Mouse (Mus musculus): ENCODE measurements around the gene Ak3.

Ak3 gene

DNA sequence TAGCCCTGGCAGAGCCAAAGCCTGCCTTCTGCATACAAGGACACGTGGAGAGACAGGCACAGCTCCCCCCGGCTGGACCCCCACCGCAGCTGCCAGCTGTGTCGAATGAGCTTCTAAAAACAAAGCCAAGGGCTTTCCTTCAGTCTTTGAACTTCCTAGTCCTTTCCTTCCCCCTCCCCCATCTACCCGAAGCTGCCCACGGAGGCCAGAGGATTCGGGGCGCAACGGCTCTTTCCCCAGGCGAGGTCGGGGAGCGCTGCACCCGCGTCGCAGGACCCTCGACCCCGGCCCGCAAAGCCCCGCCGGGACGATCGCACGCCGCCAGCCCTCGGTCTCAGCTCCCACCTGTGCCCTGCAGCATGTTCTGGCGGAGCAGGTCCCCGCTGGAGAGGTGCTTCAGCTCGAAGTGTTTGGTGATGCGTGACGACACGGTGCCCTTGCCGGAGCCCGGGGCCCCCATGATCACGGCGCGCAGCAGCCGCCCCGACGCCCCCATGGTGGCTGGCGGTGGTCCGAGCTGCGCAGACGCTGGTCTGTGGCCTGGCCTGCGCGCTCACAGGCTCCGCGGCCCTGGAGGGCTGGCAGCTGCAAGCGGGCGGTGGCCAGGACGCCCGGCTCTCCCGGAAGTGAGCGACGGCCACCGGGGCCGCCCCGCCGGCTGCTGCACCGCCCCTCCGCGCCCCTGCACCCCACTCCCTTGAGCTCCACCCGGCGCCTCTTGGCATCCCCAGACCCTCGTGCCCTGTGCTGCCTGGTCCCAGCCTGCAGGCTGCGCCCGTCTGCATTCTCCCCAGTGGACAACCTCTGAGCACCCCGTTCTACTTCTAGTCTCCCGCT, at the start of gene Ak3:
TSS of gene Ak3 (minus strand) at position 628 of the 837 bp plus-strand sequence.
- DNase-seq (ENCODE audit: low read depth), result peak; percentile 44

DNA sequence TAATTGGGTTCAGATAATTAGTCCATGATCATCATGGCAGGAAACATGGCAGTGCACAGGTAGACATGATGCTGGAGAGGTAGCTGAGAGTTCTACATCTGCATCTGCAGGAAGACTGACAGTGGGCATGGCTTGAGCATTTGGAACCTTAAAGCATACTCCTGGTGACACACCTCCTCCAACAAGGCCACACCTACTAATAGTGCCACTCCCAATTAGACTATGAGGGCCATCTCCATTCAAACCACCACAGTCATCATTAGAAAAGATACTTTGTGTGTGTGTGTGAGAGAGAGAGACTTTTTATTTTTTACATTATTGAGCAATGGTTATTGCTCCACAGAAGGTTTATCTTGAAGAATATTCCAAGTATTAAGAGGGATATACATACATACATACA, 44.4 kb upstream of the Ak3 start:
- DNase-seq (ENCODE audit: low read depth), result no peak

DNA sequence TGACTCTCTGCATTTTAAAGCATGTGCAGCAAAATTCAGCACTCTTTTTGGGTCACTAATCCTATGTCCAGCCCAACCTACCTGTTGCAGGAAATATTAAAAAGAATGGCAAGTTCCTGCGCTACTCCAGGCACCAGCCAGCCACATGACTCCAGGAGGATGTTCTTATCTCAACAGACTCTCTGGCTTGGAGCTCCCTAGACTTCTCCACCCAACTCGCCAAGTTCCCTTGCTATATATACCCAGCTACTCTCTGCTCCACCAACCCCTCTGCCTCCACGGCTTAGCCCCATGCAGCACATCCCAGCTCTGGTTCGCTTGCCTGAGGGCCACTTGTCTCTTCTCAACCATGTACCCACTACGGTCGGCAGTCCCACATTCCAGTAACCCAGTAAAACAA, 40.9 kb upstream of the Ak3 start:
- no peak for DNase-seq (ENCODE audit: low read depth)

DNA sequence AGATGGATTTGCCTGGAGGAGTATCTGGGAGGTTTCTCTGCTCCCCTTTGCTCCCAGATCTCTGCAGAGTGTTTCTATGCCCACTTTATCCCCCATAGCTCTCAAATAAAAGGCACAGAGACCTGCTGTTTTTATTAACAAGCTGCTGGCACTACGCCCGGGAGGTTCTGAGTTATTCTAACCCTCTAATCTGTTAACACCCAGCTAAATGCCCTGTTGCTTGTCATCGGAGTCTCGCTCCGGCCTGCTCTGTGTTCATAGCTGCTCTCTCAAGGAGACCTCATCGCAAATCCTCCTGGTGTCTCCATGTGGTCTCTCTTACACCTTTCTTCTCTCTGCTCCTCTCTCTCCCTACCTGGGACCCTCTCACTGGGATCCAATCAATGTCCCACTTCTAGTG, 27.0 kb upstream of the Ak3 start:
- DNase-seq (ENCODE audit: low read depth), result no peak

DNA sequence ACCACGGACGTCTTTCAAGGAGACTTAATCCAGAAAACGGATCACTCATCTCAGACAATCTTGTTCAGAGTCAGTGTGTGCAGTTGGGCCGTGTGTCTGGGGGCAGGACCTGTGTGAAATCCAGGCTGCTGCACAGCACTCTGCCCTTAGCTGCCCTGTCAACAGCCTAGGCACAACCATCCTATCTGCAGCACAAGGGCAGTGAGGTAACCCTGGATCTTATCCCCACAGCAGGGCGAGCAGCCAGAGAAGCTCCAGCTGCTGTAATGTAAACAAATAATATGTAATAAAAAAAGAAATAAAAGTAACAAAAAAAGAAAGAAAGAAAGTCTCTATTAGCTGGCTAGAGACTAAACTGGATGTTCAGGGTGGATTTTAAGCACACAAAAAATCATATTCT, 21.4 kb upstream of the Ak3 start:
- no peak for DNase-seq (ENCODE audit: low read depth)

DNA sequence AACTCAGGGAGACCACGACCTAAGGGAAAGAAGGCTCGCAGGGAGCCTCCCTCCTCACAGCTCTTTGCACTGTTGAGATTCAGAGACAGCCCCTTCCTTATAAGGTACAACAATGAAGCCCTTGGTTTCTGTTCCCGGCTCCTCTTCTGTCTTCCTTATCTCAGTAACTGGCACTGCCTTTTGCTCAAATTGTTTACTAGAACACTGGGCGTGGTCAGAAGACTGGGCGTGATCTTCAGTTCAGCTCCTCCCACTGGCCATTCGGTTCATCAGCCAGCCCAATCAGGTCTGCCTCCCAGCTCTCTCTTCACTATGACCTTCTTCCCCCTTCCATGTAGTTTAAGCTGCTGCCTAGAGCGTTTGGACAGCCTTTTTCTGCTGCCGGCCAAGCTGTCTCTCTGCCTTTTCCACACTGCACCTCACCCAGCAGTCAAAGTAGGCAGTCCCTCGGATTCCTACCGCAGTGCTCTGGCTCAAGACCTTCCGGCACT, 19.3 kb upstream of the Ak3 start:
- peak; percentile 96 for DNase-seq (ENCODE audit: low read depth)

DNA sequence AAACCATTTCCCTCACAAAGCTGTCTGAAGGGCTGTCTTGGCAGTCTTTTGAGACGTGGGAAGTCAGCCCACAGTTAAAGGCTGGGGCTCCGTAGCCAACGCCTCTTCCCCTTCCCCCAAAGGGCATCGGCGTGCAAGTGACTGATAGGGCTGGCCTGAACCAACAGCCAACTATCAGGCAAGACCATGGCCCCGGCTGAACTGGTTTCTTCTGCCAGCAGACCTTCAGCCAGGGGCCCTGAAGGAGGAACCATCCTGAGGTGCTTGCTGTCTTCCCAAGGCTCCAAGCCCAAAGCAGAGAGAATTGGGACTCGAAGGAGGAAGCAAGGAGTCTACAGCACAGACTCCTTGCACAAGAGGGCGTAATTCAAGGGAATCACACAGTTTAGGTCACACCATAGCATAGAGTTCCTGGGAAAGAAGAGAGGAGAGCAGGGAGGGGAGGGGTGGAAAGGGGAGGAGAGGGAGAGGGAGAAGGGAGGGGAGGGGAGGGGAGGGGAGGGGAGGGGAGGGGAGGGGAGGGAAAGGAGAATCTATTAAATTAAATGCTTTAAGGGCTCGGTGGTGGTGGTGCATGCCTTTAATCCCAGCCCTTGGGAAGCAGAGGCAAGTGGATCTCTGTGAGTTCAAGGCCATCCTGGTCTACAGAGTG, 16.8 kb upstream of the Ak3 start:
- DNase-seq (ENCODE audit: low read depth), result peak; percentile 88

DNA sequence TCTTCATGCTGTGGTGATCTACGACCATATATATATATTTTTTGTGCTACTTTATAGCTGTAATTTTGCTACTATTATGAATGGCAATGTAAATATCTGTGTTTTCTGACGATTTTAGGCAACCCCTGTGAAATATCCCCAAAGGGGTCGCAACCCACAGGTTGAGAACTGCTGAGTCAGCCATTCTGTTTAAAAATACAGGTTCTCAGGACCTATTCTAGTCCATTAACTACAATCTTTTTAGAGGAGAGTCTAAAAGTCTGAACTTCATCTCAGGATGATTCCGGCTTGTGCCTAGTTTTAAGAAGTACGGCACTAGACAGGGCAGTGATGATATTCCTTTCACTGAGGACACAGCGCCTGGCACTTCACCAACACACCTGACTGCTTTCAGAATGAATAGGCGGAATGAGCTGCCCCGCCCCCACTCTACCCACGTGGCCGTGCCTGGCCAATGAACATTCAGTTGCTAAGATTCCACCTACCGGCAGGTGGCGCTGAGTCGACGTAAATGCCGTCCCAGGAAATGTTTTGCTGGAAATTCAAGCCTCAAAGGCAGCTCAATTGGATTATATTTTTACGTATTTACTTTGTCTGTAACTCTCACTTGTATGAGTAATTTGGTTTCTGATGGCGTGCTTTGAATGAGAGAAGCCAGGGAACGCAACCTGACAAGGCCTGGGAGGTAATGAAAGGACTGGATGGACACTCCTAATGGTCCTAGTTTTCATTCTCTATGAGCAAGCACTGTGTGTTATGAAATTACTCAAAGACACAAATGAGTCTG, 16.0 kb upstream of the Ak3 start:
- peak; percentile 93 for DNase-seq (ENCODE audit: low read depth)

DNA sequence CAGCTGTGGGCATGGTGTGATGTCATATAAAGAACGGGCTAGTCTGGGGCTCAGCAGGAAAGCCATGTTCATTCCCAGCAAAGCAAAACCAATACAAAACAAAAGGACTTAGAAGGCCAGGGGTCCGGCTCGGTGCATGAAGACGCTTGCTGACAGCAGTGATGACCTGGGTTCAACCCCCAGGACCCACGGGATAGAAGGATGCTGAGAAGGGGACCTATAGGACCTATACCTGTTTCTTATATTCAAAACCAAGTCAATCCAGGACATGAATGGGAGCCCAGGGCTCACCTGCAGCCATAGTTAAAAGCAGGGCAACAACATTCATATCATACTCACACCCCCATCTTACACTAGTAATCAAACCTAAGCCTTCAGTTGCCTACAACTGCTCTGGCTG, 15.2 kb upstream of the Ak3 start:
- DNase-seq (ENCODE audit: low read depth), result no peak

DNA sequence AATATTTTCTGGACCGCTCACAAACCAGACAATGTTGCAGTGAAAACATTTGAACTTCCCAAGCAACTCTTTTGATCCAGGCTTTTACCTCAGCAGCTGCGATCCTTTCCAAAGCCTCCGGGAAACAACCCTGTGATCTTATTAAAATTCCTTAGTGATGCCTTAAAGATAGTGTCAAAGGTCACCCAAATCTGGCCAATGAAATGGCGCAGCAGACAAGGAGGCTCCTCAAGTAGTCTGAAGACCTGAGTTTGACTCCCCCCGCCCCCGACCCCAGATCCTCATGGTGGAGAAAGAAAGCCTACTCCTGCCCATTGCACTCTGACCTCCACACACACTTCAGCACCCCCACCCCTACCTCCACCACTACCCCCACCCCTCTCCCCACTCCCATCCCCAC, 12.5 kb upstream of the Ak3 start:
- no peak for DNase-seq (ENCODE audit: low read depth)

DNA sequence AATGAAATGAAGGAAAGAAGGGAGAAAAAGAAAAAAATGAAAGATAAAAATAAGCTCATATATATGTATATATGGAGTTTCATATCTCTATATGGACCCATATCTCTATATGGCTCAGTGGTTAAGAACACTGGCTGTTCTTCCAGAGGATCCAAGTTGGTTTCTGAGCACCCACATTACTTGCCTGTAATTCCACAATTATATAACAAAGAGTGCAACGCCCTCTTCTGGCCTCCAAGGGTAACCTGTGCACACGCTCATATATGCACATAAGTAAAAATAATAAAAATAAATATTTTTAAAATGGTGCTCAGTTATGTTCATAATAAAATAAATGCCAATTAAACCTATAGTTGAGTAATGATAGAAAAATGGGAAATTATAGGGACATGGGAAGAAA, 11.9 kb upstream of the Ak3 start:
- no peak for DNase-seq (ENCODE audit: low read depth)

DNA sequence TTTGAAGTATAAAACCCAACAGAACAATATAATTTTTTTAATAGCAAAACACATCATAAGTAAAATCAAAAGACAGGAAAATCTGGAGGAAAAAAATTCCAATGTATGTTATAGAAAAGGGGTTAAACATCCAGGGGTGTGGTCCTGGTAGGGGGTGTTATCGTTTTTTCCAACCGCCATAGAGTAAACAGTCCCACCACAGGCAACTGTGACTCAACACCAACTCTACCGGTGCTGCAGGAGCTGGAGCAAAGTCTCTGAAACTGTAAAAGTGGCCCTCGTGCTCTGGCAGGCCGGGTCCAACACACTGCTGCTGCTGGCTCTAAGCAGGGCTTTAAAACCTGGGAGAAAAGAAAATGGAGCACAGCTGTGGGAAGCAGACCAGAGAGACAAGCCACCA, 11.0 kb upstream of the Ak3 start:
- no peak for DNase-seq (ENCODE audit: low read depth)

DNA sequence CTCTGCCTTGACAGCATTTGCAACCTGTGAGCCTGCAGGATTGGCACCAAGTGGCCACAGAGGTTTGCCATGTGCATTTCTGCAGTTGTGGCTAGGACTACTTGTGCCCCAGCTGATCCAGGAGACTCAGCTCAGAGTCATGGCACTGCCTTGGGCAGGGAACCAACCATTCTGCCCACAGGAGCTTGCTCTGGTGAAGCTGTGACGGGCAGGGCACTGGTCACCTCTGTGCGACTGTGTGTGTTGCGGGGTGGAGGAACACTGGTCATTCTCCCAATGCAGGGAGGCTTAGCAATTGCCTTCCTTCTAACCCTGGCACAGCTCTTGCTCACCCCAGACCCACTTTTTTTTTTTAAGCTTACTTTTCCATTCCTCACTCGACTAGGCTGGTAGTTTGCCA, 7.7 kb upstream of the Ak3 start:
- DNase-seq (ENCODE audit: low read depth), result no peak

DNA sequence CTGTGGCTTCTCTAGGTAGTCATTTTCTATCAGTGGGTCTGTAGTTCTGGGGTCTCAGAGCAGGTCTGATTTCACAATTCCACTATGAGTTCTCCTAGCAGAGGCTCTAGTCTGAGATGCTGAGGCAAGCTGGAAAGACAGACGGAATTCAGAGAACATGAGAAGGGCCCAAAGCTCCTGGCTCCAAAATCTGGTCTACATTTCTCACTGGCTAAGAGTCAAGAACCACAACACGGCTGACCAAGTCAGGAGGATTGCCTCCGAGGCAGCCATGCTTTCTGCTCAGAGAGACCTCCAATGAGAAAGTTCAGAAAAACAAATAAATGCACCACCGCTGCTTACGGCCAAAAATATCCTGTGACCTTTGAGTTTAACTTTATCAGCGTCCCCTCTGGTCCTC, 6.8 kb upstream of the Ak3 start:
- no peak for DNase-seq (ENCODE audit: low read depth)

DNA sequence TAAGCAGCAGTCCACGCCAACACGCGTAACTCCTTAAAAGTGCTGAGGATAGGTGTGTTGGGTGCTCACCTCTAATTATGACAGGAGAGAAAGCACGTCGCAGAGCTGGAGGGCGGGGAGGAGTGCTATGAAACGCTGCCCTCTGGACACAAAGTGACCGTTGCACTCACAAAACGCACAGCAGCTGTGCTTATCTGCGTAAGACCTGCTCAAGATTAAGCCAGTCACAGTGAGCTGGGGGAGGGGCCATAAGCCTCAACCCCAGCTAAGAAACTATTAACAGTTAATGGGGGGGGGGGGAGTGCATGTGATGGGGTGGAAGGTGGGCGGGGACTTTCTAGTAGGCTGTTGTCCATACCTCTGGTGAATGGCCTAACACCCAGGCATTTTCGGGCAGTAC, 5.0 kb upstream of the Ak3 start:
- no peak for DNase-seq (ENCODE audit: low read depth)

DNA sequence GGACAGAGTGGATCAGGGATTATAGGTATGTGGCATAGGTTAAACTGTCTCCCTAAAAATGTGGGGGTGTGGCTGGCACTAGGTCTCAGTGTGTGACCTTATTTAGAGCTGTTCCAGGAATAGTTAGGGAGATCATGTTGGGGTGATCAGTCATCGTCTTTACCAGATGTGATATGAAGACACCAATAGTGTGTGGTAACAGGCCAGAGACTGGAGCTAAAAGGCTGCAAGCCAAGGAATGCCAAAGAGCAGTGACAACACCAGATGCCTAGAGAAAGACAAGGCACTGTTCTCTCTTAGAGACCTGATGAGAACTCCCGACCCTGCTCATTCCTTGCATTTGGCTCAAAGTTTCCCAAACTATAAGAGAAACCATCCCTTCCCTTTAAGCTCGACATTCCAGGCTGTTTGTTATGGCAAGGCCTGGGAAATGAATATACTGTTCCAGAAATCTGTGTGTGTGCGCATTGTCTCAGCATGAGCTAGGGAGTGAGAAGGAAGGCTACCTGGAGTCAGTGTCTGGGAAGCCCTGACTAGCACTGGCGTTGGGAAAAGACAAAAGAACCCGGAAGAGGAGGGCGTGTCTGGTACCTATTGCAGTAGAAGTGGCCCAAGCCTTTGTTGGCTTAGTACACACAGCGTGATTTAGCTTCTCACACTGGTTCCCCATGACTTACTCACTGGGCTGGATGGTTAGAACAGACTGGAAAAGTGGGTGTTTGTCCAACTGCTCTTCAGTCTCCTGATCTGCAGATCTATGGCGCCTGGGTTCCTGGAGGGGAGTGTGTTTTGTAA, 2.6 kb upstream of the Ak3 start:
- no peak for DNase-seq (ENCODE audit: low read depth)

DNA sequence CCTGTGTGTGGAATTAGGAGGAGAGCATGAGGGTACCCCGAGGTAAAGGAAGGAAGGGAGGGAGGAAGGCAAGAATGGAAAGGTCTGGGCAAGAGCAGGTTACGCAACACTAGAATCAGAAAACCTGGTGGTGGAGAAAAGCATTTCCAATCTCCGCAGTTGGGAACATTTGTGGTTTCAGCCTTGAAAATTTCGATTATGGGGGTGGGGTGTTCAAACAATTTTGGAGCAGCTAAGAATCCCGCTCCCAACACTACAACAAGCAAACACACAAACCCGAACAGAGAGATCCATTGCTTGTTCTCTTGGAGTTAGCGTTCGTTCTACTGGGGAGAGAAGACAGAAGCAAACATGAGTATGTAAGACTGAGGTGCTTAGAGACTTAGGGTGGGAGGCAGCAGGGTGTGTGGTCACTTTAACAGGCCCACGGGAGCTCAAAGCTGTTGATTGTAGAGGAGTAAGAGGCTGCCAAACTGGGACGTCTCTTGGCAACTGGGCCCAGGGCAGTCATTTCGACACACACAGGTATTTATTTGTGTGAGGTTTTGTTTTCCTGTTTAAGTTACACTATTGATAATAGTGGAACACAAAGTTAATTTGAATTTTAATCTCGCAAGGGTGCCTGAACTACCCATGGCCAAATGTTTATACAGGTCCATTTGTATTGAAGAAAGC, 1.8 kb upstream of the Ak3 start:
- no peak for DNase-seq (ENCODE audit: low read depth)

DNA sequence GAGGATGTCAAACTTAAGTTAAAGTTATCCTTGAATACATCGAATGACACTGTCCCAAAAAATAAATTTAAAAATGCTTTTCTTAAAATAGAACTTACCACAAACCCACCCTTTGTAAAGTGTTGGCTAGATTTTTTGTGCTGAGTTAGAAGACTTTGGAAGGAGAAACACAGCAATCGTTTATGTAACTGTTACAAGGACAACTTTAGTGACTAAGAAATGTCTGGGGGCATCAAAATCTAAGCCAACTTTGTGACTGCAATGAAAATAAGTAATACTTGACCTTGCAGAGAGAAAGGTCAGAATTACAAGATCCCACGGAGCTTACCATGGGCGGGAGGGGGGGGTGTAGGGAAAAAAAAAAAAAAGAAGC, 814 bp downstream of the Ak3 start:
- DNase-seq (ENCODE audit: low read depth), result no peak

DNA sequence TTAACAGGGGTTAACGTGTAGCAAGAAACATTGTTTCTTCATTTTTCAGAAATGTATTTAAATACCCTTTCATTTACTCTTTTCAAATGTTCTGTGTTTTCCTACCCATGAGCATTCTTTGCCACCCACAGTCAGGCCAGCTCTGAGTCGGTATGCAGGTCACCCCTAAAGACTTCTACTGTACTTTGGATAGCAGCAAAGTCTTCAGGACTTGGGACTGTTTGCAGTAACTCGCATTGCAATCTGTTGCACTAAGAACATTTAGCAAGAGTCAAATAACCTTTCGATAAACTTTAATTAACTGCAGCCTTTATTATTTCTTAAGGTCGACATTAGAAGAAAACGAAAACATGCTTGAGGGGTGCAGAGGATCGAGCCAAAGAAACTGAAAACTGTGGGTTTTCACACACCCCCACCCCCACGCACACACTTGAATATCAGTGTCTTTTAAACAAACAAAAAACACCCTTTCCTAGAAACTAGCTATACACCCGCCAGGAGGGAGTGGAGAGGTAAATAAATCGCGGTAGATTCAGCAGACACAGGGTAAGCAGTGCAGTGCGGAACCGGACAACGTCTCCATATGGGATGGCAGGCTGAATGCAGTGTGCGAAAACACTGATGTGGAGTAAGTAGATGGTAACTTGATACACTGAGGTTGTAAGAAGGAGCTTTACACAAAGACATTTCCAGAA, 1.7 kb downstream of the Ak3 start:
- no peak for DNase-seq (ENCODE audit: low read depth)

DNA sequence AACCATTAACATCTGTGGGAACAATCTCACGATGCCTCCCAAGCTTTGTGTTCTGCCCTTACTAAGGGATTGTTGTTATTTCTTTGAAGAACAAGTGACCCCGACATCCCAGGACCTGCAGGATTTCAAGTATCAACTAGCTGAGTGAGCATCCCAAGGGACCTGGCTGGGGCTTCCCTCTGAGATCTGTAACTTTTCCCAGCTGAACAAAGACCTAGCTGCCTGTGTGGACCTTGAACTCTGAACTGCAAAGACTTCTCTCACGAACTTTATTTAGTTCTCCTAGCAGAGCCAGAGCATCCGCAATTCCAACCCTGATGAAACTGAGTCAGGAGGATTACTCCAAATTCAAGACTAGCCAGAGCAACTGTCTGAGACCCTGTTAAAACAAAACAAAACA, 2.4 kb downstream of the Ak3 start:
- no peak for DNase-seq (ENCODE audit: low read depth)

DNA sequence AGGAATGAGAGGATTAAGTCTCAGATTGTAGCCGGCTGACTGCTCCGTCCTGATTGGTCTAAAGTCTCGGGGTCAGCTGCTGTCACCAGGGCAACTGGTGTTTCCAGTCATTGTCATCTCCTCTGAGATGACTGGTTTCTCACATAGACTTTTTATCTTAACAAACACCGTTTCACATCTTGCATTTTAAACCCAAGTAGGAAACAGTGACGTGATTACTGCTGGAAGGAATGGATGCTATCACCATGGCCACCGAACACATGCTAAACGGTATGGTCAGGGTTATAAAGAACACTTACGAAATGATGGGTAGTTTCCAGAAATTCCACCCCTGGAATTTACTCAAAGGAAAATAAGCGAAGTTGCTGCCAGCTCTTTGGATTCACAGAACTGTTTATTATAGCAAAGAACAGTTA, 3.4 kb downstream of the Ak3 start:
- DNase-seq (ENCODE audit: low read depth), result no peak
